Mouse (Mus musculus) kidney, postnatal 0 days (tissue): Measurements from ENCODE around the gene Gm9970. TPM values are rescaled to one million over a fixed set of nuclear protein-coding genes. Genes with fewer than 3 reads are reported as not detected.

ENCODE experiments used
- ATAC-seq: fragments of 200-750 bp; cut with Nextera tagmentation; replicated peaks from 2 replicates; pipeline ENCODE4 v1.8.0; 2017; ENCODE audit warnings: low read depth, moderate number of reproducible peaks, moderate TSS enrichment, moderate library complexity; ENCODE audit not compliant: low FRiP score
- DNase-seq: peaks from one replicate; pipeline ENCODE4 v3.0.0-alpha.2; 2016; ENCODE audit warnings: low spot score
- H3K27ac ChIP-seq: fragments of 300-500 bp; sonication (generic); 2 replicates; pipeline ENCODE4 v1.5.1; 2014; ENCODE audit warnings: mild to moderate bottlenecking
- H3K27me3 ChIP-seq: fragments of 300-500 bp; sonication (generic); 2 replicates; pipeline ENCODE4 v1.6.1; 2014; ENCODE audit warnings: low read length, mixed read lengths; ENCODE audit not compliant: insufficient read depth
- H3K36me3 ChIP-seq: fragments of 300-500 bp; sonication (generic); 2 replicates; pipeline ENCODE4 v1.6.1; 2014; ENCODE audit warnings: low read length, mixed read lengths; ENCODE audit not compliant: insufficient read depth
- H3K4me1 ChIP-seq: fragments of 300-500 bp; sonication (generic); replicated peaks from 2 replicates; pipeline ENCODE4 v1.6.1; 2014; ENCODE audit warnings: antibody characterized with exemption, low read length, mixed read lengths; ENCODE audit not compliant: insufficient read depth
- H3K4me2 ChIP-seq: fragments of 300-500 bp; sonication (generic); 2 replicates; pipeline ENCODE4 v1.6.1; 2014; ENCODE audit warnings: mild to moderate bottlenecking, low read length, moderate library complexity, mixed read lengths
- H3K4me3 ChIP-seq: fragments of 300-500 bp; sonication (generic); replicated peaks from 2 replicates; pipeline ENCODE4 v1.5.1; 2014; ENCODE audit warnings: low read depth, low read length
- H3K9ac ChIP-seq: fragments of 300-500 bp; sonication (generic); 2 replicates; pipeline ENCODE4 v1.6.1; 2014; ENCODE audit warnings: low read depth, low read length
- H3K9me3 ChIP-seq: fragments of 300-500 bp; sonication (generic); replicated peaks from 2 replicates; pipeline ENCODE4 v1.6.1; 2016; ENCODE audit warnings: low read length, inconsistent platforms, mixed read lengths
- CTCF ChIP-seq: IDR thresholded peaks from 2 replicates; pipeline ENCODE4 v1.5.1; 2016; ENCODE audit warnings: antibody characterized with exemption, low read depth, mild to moderate bottlenecking, moderate library complexity
- WGBS: fragments of 180-500 bp; shearing (Covaris S2); extraction: QIAGEN DNeasy Blood & Tissue Kit; methylation state at CpG from one replicate; pipeline ENCODE4 v1.1.7; 2014; 5-methylcytosine and 5-hydroxymethylcytosine counted together
- polyA plus RNA-seq: library from polyadenylated mRNA; unstranded; fragments of >200 nt; fragmentation: Nextera tagmentation; extraction: Ambion mirVana; gene quantifications from 2 replicates; pipeline ENCODE4 v1.2.1, GENCODE M21; 2015

Gene Gm9970
- polyA plus RNA-seq, 1 experiment from 2014 or later: 0.92 TPM

- peak overlapping the region; percentile 91 for H3K4me3 ChIP-seq
- H3K27ac ChIP-seq: peak overlapping the region; percentile 89
- peak overlapping the region; percentile 75 for H3K4me2 ChIP-seq
- peak overlapping the region; percentile 91 for H3K9ac ChIP-seq
- peaks cover 11% of the 10 kb centered on the region; the same call in 1 of the 2 replicates for H3K4me1 ChIP-seq
- no peaks in the 10 kb centered on the region for H3K9me3 ChIP-seq
- DNase-seq (peak; percentile 15), ATAC-seq (peak; percentile 0; the same call in 1 of the 2 replicates)
- no peaks in the 10 kb centered on the region for H3K27me3 ChIP-seq
- WGBS: 11% methylated on average over 25 of the region's 25 CpGs
- no peak for TF ChIP-seq CTCF
- H3K36me3 ChIP-seq: peaks cover 53% of the 10 kb centered on the region
Observed at GRCm38 (mm10) chr5:31193631-31194281, 47.3 kb downstream of the Gm9970 start.

GRCm38 (mm10) chr5:31192939-31193630 is 47.9 kb downstream of the Gm9970 start, which contains the start of the genes Snx17 and Eif2b4:
Snx17 (plus strand) TSS chr5:31193227.
Eif2b4 (minus strand) TSS chr5:31193430.
- peak; percentile 96 for ATAC-seq

GRCm38 (mm10) chr5:31192045-31192938 is 48.7 kb downstream of the Gm9970 start:
- peak; percentile 74 for ATAC-seq
- Histone ChIP-seq H3K9ac (peak overlapping the region; percentile 66), H3K27ac (peak overlapping the region; percentile 89), H3K4me3 (peak overlapping the region; percentile 91), H3K9me3 (no peaks in the 10 kb centered on the region), H3K27me3 (no peaks in the 10 kb centered on the region), H3K4me2 (peak overlapping the region; percentile 75), H3K36me3 (peaks cover 50% of the 10 kb centered on the region), H3K4me1 (peaks cover 11% of the 10 kb centered on the region; the same call in 1 of the 2 replicates)
- 9% methylated on average over 42 of the region's 42 CpGs for WGBS
- TF ChIP-seq CTCF: no peak
- DNase-seq: no peak

More at GRCm38 (mm10) chr5:31192939-31193630, 47.9 kb downstream of the Gm9970 start, which contains the start of the genes Snx17 and Eif2b4:
- TF ChIP-seq CTCF: peak; percentile 71
- Histone ChIP-seq H3K36me3 (peaks cover 51% of the 10 kb centered on the region), H3K4me3 (peak within 1 kb of the TSS; percentile 91), H3K27ac (peak within 1 kb of the TSS; percentile 89), H3K9me3 (no peaks in the 10 kb centered on the region), H3K9ac (peak within 1 kb of the TSS; percentile 91), H3K27me3 (no peaks in the 10 kb centered on the region), H3K4me1 (peaks cover 11% of the 10 kb centered on the region; the same call in 1 of the 2 replicates), H3K4me2 (peak within 1 kb of the TSS; percentile 75)
- WGBS: under 1% methylated on average over 47 of the region's 48 CpGs
- peak; percentile 98 for DNase-seq

Other genes starting within 250 kb of the Gm9970 start
- gene Atraid, start 192.9 kb downstream of the Gm9970 start, polyA plus RNA-seq: 271 and 290 TPM in 2 replicates
- gene Slc5a6, start 192.3 kb downstream of the Gm9970 start, polyA plus RNA-seq: 13.4 and 15.1 TPM in 2 replicates
- 11.8 and 13.9 TPM in 2 replicates for gene Cad, start 186.5 kb downstream of the Gm9970 start, polyA plus RNA-seq
- gene Dnajc5g, start 134.9 kb downstream of the Gm9970 start, polyA plus RNA-seq: not detected in 2 replicates
- gene Slc30a3, start 133.0 kb downstream of the Gm9970 start, polyA plus RNA-seq: 1.1 TPM in 2 replicates
- gene Trim54, start 124.5 kb downstream of the Gm9970 start, polyA plus RNA-seq: not detected in 2 replicates
- gene Ucn, start 102.4 kb downstream of the Gm9970 start, polyA plus RNA-seq: 0.31 TPM in 1 of 2 replicates, not detected in the other
- 45.3 and 56.0 TPM in 2 replicates for gene Mpv17, start 87.0 kb downstream of the Gm9970 start, polyA plus RNA-seq
- gene Gm29609, start 61.3 kb downstream of the Gm9970 start, polyA plus RNA-seq: 0.53 and 0.73 TPM in 2 replicates
- 42.5 and 47.6 TPM in 2 replicates for gene Gtf3c2, start 61.1 kb downstream of the Gm9970 start, polyA plus RNA-seq
- 122 and 134 TPM in 2 replicates for gene Snx17, start 48.0 kb downstream of the Gm9970 start, polyA plus RNA-seq
- gene Eif2b4, start 47.8 kb downstream of the Gm9970 start, polyA plus RNA-seq: 62.8 and 66.8 TPM in 2 replicates
- gene Zfp513, start 38.9 kb downstream of the Gm9970 start, polyA plus RNA-seq: 7.2 and 8.9 TPM in 2 replicates
- 85.4 and 92.2 TPM in 2 replicates for gene Ppm1g, start 20.5 kb downstream of the Gm9970 start, polyA plus RNA-seq
- gene Nrbp1, start 368 bp downstream of the Gm9970 start, polyA plus RNA-seq: 116 and 123 TPM in 2 replicates
- gene Krtcap3, start 10.5 kb upstream of the Gm9970 start, polyA plus RNA-seq: 28.0 and 31.9 TPM in 2 replicates
- 17.4 and 20.5 TPM in 2 replicates for gene Ift172, start 49.9 kb upstream of the Gm9970 start, polyA plus RNA-seq
- gene Fndc4, start 54.8 kb upstream of the Gm9970 start, polyA plus RNA-seq: 26.9 and 27.8 TPM in 2 replicates
- 0.09 TPM in 1 of 2 replicates, not detected in the other for gene Gckr, start 56.2 kb upstream of the Gm9970 start, polyA plus RNA-seq
- 26.5 and 31.3 TPM in 2 replicates for gene Zfp512, start 211.2 kb upstream of the Gm9970 start, polyA plus RNA-seq
- gene 4930548H24Rik, start 244.5 kb upstream of the Gm9970 start, polyA plus RNA-seq: not detected in 2 replicates